16 mouse cellular contexts compared by ENCODE assay signal in the genomic region with DNA sequence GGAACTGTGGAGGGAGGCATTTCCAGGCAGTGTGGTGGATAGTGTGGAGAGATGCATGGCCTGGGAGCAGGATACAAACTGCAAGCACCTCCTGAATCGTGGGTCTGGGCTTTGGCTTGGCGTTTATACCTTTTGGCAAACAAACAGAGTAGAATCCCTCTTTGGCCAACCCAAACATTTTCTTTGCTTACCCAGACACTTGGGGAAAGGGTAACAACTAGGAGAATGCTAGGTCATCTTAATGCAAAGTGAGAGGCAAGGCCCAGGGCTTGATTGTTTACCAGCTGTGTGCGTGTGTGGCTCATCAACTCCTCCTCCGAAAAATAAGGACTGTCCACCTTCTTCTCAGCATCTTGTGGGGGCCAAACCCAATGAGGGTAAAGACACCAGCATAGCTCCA.
"Had no signal": no experiment of that assay in that cellular context is flagged by ENCODE, and none has a peak within 500 bp of the region (broad histone marks: within the 10 kb centered on the region; RNA-seq: fewer than 3 reads in every experiment).

No protein-coding gene starts in this region.

- H3K27ac ChIP-seq: neural tube, embryonic 12.5 days; neural tube, embryonic 13.5 days; neural tube, embryonic 15.5 days; stomach, embryonic 15.5 days; stomach, postnatal 0 days had no signal

- H3K27me3 ChIP-seq: neural tube, embryonic 12.5 days; neural tube, embryonic 13.5 days; neural tube, embryonic 15.5 days; stomach, embryonic 15.5 days had no signal

- H3K36me3 ChIP-seq: neural tube, embryonic 12.5 days; neural tube, embryonic 13.5 days; neural tube, embryonic 15.5 days; stomach, embryonic 15.5 days had no signal

- H3K4me2 ChIP-seq: neural tube, embryonic 12.5 days; neural tube, embryonic 13.5 days; neural tube, embryonic 15.5 days; stomach, embryonic 15.5 days had no signal

- H3K4me3 ChIP-seq: neural tube, embryonic 12.5 days; neural tube, embryonic 13.5 days; neural tube, embryonic 15.5 days; stomach, embryonic 15.5 days had no signal

- H3K9me3 ChIP-seq: neural tube, embryonic 12.5 days; neural tube, embryonic 13.5 days; neural tube, embryonic 15.5 days; stomach, embryonic 15.5 days had no signal

- H3K9ac ChIP-seq: neural tube, embryonic 12.5 days; neural tube, embryonic 13.5 days; neural tube, embryonic 15.5 days; stomach, embryonic 15.5 days had no signal

- DNase-seq: retina, postnatal 1 day; right cerebral cortex, adult 18-20 months; right cerebral cortex, postnatal 25 days; right cerebral cortex, postnatal 4 days; spleen, adult 18-20 months; thymus, adult 18-20 months; thymus, adult 2 months; thymus, postnatal 14 days; thymus, postnatal 25 days; thymus, postnatal 36 days; thymus, postnatal 4 days had no signal
